Mouse (Mus musculus): ENCODE data around the gene Cfap97.

- TF ChIP-seq POLR2A (IDR thresholded peaks at IDR 0.05; ENCODE audit: low read depth, low read length) (no peak), CTCF (IDR thresholded peaks at IDR 0.05; ENCODE audit: extremely low read depth, insufficient read depth, insufficient read length, insufficient replicate concordance) (no peak)
Measured at GRCm38 (mm10) chr8:46220566-46220965, 69.0 kb downstream of the Cfap97 start.

All from spleen, adult 2 months (tissue).